Mouse (Mus musculus) cerebellum, postnatal 25 days (tissue): ENCODE measurements around the gene Dpp8.
A peak's percentile ranks its signal among the peaks of the same experiment; 100 is the strongest.

Experiments
- DNase-seq, 2 experiments: peaks; one replicate each; pipeline ENCODE4 v3.0.0; 2021; ENCODE audit warnings: mixed read lengths in 2 of 2

The Dpp8 gene

DNA sequence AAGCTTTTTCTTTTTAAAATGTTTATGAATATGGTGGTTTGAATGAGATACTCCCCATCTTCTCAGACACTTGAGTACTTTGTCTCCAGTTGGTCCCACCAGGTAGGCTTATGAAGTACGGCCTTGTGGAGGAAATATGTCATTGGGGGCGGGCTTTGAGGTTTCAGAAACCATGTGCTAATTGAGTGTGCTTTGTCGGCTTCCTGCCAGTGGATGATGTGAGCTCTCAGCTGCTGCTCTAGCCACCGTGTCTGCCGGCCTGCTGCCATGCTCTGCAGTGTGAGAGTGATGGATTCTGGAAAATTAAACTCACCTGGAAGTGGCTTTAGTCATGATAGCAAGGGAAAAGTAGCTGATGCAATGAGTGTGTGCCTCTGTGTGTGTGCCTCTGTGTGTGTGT lies 55.3 kb downstream of the Dpp8 start:
- DNase-seq: peak; percentile 37 to 68

DNA sequence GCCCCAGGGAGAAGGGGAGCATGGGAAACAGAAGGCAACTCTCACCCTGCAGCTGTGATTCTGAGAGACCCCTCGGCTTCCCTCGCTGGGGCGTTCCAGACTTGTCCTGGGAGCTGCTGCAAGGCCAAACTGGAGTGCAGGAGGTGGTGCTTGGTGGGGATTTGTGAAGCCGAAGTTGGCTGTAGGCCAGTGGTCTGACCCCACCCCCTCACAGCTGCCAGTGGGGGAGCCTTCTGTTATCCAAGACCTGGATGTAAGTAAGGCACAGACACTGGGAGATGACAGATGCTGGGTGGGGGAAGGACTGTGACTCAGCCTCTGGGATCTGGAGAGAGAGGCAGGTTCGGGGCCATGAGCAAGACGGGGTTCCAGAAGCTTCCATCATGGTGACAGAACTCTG lies 62.0 kb downstream of the Dpp8 start:
- DNase-seq: peak in 1 of 2 experiments; percentile 20

DNA sequence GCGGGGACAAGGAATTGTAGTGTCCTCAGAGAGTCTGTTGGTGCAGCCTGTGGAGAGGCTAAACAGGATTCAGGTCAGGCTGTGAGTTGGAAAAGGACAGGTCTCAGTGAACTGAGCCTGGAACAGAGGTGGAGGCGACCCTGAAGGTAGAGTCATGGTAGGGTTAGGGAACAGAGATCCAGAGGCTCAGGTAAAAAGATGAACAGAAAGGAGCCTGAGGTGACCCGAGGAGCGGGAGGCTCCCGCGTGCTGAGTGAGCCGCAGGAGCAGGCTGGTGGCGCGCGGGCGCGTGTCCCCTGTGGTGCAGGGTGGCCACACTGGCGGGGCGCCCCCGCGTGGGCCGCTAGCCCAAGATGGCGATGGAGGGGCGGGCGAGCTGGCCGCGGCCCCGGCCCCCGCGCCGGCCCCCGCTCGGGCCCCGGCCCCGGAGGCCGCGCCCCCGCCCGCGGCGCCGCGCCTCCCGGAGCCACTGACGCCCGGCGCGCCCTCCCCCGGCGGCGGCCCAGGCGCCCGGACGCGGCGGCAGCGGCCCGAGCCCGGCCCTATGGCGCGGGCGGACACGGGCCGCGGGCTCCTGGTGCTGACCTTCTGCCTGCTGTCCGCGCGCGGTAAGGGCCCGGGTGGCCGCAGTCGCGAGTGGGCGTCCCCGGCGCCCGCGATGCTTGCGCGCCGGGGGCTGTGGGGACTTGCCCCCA lies 68.9 kb downstream of the Dpp8 start, which contains the start of gene Igdcc4:
Gene Igdcc4, plus strand, starts transcription at position 496 of the 695 bp plus-strand sequence.
- DNase-seq: peak; percentile 50 to 60

DNA sequence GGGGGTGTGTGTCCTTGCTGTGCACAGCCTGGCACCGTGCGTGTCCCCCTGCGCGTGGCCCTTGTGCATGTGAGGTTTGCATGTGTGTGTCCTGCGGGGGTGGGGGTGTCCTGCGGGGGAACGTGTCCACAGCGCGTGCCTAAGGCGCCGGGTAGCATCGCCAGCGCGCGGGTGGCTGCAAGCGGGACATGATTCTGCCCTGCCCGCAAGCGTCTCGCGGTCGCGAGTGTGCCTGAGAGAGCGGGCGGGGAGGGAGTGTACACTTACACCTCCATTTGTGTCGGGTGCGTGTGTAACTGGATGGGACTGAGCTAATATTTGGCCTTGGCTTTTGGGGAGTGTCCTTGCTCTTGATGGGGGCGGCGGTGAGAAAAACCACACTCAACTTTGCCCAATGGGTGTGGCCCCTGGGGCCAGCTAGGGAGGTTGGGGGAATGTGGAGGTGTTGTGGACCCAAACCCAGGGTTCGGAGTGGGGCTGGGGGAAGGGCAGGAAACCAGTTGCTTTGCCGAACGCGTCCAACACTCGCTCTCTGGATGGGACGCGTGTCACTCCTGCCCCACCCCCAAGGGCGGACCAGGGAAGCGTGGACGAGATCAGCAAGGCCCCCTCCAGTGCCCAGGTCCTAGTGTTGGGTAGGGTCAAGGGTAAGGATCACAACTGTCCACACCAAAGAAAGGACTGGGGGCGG lies 69.6 kb downstream of the Dpp8 start:
- peak; percentile 50 to 57 for DNase-seq

DNA sequence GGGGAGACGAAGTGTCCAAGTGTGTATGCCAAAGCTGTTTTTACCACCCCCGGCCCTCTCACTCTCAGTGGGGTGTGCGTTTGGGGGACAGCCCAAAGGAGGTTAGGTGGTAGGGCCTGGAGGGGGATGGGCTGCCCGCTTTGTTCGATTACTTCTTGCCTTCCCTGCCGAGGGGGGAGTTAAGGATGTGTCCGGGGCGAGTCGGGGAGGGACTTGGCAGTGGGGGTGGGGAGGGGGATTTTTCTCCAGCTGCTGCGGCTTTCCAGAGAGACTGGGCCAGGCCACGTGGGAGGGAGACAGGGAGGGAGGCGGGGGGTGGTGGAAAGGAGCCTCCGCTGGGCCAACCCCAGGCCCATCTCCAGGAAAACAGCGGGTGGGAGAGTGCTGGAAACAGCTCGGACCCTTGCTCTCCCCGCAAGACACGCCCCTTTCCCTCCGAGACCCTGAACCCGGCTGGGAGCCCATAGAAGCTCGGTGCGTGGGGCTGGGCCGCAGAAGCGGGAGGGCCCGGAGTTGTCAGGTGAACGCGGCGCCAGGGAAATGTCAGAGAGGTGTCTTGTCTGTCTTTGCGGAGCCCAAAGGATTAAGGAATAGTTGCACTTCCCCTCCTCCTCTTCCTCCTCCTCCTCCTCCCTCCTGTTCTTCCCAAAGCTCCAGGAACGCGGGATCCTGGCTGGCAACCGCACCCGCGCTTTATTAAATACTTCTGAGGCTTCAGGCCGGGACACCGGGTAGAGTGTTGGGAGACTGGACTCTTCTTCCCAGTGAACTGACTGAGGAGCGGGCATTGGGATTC lies 70.4 kb downstream of the Dpp8 start:
- peak; percentile 35 to 59 for DNase-seq

DNA sequence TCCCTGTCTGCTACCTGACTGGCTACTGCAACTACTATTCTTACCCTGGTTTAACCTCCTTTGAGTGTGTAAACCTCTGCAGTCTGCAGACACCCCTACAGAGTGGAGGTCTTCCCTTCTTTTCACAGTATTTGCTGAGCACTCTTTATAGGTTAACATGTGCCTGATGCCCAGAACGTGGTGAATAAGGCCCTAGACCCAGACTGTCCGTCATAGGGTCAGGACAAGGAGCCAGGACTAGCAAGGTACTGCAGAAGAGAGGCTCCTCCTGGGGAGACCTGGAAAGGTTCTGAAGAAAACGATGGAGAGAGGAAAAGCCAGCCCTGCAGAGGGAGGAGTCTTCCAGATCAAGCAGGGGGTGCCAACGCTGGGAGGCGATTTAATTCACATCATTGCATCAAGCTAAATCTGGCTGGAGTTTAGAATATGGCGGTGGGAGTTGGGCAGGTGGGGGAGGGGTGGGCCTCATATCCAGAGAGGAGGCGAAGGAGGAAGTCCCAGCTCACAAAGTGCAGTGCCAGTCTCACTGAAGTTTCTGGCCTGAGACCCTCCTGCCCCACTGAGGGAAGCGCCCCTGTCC lies 71.0 kb downstream of the Dpp8 start:
- no peak for DNase-seq

DNA sequence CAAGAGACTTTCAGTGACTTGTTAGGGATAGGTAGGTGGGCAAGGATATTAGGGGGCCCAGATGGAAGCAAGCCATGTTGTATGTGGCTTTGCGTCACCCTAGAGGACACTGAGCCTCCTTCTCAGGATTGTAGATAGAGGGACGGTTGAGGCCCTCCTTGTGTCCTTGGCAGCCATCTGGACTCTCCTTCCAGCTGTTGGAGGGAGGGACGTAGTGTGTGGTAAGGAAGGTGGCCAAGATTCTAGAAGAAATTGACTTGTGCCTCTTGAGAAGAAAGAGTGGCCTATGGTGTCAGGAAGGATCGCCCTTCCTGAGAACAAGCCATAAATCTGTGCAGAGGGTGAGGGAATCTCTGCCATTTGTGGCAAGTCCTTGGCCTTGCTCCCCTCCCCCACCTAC lies 74.6 kb downstream of the Dpp8 start:
- no peak for DNase-seq

DNA sequence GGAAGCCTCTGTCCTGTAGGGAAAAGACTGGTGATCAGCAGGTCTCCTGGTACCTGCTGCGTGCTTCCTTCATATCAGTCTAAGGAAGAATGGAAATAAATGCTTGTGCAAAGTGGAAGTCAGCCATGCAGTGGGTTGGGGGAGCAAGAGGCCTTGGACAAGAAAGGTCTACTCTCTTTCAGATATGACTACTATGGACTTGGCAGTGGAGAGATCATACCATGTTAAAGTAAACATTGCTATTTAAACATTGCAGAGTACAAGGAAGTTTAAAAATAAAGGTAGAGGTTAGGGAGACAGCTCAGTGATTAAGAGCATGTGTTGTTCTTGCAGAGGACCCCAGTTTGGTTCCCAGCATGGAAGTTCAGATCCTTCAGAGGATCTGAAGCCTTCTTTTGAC lies 75.7 kb downstream of the Dpp8 start:
- DNase-seq: no peak

DNA sequence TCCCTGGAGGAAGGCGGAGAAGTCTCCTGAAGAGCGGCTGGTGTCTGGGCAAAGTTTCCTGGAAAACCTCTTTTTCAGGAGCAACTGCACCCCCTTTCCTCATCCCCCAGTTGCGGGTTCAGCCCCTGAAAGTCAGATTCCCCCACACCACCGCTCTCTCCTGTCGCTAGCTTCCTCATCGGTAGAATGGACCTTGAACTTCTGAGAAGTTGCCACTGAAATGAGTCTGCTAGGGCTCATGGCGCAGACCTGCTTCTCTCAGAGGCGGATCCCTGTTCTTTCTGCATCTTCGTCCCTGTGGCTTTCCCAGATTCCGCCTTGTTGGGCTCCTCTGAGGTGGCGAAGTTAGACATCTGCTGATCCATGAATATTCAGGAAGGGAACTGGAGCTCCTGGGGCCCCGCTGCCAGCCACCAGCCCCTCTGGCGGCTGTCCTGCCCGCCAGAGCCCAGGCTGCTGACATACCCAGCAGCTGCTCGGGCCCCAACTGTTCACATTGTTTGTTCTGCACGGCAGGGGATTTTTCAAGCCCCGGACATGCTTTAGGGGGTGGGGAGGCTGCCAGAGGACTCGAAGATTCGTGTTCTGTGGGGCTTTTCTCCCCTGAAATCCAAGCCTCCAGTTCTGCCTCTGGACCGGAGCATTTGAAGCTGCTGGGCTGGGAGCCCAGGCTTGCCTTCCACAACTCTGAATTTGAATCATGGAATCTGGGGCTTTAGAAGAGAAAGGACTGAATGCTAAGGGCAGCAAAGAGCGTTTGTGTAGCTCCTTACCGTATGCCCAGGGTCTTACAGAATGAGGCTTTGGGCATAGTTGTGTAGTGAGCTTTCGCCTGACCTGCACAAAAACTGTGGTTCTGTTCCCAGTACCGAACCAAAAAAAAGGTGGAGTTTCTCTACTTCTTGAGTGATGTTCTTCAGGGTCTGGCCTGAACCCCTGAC lies 77.2 kb downstream of the Dpp8 start:
- DNase-seq: peak in 1 of 2 experiments; percentile 40

DNA sequence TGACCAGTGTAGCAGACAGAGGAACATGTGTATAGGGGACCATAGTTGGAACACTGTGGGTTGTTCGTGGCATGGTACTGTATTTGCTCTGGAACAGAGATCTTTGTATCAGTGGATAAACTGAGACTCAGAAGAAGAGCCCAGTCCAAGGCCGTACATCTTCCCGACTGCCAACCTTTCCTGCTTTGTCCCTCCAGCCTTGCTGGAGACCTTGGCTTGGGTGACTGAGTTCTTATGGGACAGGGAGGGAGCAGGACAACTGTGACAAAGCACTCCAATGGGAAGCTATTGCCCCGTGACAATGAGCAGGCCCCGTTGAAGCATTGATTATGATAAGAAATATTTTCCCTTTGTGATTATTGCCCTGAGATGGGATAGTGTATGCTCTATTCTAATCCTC lies 79.5 kb downstream of the Dpp8 start:
- no peak for DNase-seq

DNA sequence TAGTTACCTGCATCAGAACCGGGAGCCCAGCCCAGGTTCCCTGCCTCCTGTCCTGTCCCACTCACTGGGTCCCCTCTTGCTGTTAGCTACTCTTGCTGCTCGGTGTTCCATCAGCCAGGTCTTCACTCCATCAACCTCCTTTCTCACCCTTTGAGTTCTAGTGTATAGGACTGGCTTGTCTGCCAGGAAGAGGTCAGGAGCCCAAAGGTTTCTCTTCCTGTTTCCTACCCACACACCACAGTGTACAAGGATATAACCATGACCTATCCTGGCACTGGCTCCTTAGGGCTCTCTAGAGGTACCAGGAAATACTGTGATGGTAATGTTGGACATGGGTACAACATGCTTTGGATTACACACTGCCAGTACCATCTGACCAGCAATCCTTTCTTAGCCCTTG lies 81.5 kb downstream of the Dpp8 start:
- no peak for DNase-seq

DNA sequence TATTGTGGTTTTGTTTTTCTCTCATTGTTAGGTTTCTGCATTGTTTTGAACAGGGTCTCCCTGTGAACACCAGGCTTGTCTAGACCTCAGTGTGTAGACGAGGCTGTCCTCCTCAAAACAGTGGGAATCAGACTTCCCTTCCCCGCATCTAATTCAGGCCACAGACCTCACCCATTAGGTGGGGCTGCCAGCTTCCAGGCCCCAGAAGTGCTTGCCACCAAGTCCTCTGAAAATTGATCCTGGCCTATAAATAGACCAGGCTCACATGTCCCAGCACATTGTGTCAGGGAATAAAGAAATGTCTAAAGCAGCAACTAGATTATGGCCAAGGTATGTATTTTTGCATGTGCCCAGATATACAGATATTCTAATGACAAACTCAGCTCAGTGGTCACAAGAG lies 83.7 kb downstream of the Dpp8 start:
- no peak for DNase-seq

DNA sequence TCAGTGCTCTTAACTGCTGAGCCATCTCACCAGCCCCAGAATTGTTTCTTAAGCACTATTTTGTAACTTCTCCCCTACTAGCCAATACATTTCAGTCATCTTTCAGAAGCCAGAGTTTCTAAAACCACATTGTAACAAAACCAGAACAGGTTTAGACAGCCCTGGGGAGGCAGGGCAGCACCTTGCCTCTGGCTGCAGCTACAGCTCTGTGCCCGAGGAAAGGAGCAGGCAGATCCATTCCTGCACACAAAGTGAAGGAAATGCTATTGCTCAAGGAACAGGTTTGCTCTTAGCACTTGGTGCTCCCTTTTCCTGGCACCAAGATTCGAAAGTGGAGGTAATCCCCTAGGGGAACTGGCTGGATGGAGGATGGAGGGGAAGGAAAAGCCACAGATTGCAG lies 85.3 kb downstream of the Dpp8 start:
- DNase-seq: no peak

DNA sequence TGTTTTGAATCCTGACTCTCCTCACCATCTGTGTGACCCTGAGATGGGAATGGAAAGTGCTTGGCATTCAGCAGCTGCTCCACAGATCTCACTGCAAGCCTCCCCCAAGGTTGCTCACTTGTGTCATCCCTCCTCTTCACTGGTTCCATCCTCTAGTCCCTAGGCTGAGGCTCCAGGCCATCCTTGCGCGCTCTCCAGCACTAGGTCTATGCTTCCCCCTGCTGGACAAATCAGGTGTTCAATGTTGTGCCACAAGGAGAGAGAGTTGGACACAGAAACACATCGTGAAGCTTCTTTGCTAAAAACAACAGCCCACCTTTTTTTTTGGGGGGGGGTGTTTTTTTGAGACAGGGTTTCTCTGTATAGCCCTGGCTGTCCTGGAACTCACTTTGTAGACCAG lies 88.7 kb downstream of the Dpp8 start:
- DNase-seq: peak; percentile 69 to 85

DNA sequence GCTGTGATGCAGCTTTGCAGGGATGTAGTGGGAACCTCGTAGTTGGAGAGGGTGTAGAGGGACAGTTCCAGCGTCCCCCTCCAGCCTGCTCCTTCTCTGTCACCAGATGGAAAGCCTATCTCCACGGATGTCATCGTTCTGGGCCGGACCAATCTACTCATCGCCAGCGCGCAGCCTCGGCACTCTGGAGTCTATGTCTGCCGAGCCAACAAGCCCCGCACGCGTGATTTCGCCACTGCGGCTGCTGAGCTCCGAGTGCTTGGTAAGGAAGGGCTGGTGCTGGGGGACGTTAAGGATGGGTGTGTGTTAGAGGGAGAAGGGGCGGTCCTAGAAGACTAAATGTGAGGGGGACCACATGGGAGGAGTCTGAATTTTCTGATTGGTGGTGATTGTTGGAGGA lies 90.3 kb downstream of the Dpp8 start:
- DNase-seq: peak in 1 of 2 experiments; percentile 46

DNA sequence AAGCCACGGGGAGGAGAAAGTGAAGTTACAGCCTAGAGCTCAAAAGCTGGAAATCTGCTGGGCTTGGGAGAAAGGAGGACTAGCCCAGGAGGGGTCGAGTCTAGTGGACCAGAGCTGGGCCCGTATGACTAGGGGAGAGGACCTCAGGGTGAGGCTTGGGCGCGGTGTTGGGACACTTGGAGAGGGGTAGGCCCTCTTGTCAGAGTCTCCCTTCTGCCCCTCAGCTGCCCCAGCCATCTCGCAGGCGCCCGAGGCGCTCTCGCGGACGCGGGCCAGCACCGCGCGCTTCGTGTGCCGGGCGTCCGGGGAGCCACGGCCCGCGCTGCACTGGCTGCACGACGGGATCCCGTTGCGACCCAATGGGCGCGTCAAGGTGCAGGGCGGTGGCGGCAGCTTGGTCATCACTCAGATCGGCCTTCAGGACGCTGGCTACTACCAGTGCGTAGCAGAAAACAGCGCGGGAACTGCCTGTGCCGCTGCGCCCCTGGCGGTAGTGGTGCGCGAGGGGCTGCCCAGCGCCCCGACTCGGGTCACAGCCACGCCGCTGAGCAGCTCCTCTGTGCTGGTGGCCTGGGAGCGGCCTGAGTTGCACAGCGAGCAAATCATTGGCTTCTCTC lies 91.4 kb downstream of the Dpp8 start:
- peak; percentile 66 to 78 for DNase-seq

DNA sequence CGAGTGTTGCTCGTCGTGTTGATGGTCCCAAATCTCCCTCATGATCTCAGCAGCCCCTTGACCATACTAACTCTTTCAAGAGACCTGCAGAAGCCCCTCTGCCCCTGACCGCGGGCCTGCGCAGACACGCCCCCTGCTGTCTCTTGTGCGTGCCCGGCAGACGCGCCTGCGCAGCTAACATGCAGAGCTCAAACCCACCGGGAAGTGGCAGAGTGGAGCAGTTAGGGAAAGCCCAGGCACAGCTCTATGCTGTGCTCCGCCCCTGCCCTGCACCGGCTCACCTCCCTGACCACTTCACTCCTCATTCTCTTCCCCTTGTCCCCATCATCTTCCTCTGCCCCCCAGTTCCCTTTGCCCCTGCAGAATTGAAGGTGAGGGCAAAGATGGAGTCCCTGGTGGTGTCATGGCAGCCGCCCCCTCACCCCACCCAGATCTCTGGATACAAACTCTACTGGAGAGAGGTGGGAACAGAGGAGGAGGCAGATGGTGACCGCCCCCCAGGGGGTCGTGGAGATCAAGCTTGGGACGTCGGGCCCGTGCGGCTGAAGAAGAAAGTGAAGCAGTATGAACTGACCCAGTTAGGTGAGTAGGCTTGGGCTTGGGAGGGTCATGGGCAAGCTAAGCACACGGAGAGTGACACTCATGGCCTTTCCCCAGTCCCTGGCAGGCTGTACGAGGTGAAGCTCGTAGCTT lies 96.1 kb downstream of the Dpp8 start:
- peak in 1 of 2 experiments; percentile 43 for DNase-seq

DNA sequence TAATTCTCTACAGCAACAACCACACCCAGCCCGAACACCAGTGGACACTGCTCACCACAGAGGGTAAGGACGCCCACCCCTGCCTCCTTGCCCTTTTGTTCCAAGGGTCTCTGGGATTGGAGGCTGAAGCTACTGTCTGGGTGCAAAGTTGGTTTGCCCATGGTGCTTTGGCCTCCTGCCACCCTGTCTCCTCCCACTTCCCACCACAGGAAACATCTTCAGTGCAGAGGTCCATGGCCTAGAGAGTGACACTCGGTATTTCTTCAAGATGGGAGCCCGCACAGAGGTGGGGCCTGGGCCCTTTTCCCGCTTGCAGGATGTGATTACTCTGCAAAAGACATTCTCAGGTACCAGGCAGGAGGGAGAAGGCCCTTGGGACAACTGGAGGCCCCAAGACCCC lies 99.5 kb downstream of the Dpp8 start:
- no peak for DNase-seq
